Mouse (Mus musculus) erythroblast, adult 5-6 weeks (primary cell): ENCODE measurements around the gene Trit1. TPM values are rescaled to one million over a fixed set of nuclear protein-coding genes. Genes with fewer than 3 reads are reported as not detected.

Source experiments
- ATAC-seq: replicated peaks from 2 replicates; pipeline ENCODE4 v1.8.0; 2016; ENCODE audit warnings: moderate number of reproducible peaks, mild to moderate bottlenecking, moderate TSS enrichment, inconsistent platforms; ENCODE audit not compliant: poor library complexity, low FRiP score, severe bottlenecking
- total RNA-seq, 2 experiments: library from RNA; stranded (forward) in 1 of 2; stranded (reverse) in 1 of 2; fragments of 150-400 nt in 1 of 2; fragments of 200-764, 138-1000 nt in 1 of 2; gene quantifications; 2 replicates each; pipeline versions ENCODE4 v1.2.3 to v1.2.4; 2015 to 2017; ENCODE audit warnings: low replicate concordance in 2 of 2

Trit1 gene
- total RNA-seq, 2 experiments from 2014 or later: 2.0 to 3.5 TPM

DNA sequence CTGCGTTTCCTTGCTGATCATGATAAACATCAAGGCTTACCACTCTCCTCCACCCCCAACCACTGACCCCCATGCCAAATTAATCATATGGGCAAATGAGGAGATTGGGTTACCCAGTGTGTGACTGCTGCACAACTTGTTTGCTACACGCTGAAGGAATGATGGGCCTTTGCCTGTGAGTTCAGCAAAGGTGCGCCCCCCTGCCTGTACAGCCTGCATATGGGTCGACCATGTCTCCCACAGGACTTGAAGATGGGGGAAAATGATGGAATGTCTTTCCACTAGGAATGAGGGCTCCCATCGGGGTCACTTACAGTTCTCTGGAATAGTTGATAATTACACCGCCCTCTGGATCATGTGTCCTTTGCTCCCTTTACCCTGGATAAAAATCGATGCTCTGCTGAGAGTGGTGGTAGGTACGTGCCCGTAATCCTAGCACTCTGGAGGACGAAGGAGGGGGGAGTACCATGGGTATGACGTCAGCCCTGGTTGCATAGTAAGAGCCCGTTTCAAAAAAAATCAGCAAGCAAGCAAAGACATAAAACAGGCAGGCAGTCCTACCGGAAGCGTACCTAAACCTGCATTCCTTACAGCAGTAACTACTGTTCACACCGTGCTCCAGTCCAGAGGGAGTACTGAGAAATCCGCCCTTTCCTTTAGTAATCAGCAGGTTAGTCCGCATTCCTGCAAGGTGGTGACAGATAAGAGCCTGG is 76.8 kb downstream of the Trit1 start:
- no peak for ATAC-seq

GRCm38 (mm10) chr4:123093869-123094268 is 77.5 kb downstream of the Trit1 start:
- ATAC-seq: no peak

Other genes starting within 250 kb of the Trit1 start
- gene Ppt1, start 180.4 kb upstream of the Trit1 start, total RNA-seq (2015; ENCODE audit: low replicate concordance): 33.6 and 48.4 TPM in 2 replicates
- gene Ppt1, start 180.4 kb upstream of the Trit1 start, total RNA-seq (2017; ENCODE audit: low replicate concordance): 12.9 and 14.9 TPM in 2 replicates
- 77.8 and 106 TPM in 2 replicates for gene Cap1, start 130.5 kb upstream of the Trit1 start, total RNA-seq (2015; ENCODE audit: low replicate concordance)
- 76.8 and 86.9 TPM in 2 replicates for gene Cap1, start 130.5 kb upstream of the Trit1 start, total RNA-seq (2017; ENCODE audit: low replicate concordance)
- gene Mfsd2a, start 55.4 kb upstream of the Trit1 start, total RNA-seq (2015; ENCODE audit: low replicate concordance): not detected in 2 replicates
- gene Mfsd2a, start 55.4 kb upstream of the Trit1 start, total RNA-seq (2017; ENCODE audit: low replicate concordance): not detected in 2 replicates
- 1.7 TPM in 1 of 2 replicates, not detected in the other for gene Mycl, start 20.9 kb upstream of the Trit1 start, total RNA-seq (2015; ENCODE audit: low replicate concordance)
- gene Mycl, start 20.9 kb upstream of the Trit1 start, total RNA-seq (2017; ENCODE audit: low replicate concordance): 0.56 and 2.5 TPM in 2 replicates
- gene Bmp8b, start 88.6 kb downstream of the Trit1 start, total RNA-seq (2015; ENCODE audit: low replicate concordance): 0.19 TPM in 1 of 2 replicates, not detected in the other
- gene Bmp8b, start 88.6 kb downstream of the Trit1 start, total RNA-seq (2017; ENCODE audit: low replicate concordance): 0.28 TPM in 1 of 2 replicates, not detected in the other
- not detected in 2 replicates for gene Oxct2b, start 99.7 kb downstream of the Trit1 start, total RNA-seq (2015; ENCODE audit: low replicate concordance)
- not detected in 2 replicates for gene Oxct2b, start 99.7 kb downstream of the Trit1 start, total RNA-seq (2017; ENCODE audit: low replicate concordance)
- 5.2 and 5.6 TPM in 2 replicates for gene Ppie, start 123.4 kb downstream of the Trit1 start, total RNA-seq (2015; ENCODE audit: low replicate concordance)
- gene Ppie, start 123.4 kb downstream of the Trit1 start, total RNA-seq (2017; ENCODE audit: low replicate concordance): 4.3 and 15.4 TPM in 2 replicates
- gene Hpcal4, start 166.6 kb downstream of the Trit1 start, total RNA-seq (2015; ENCODE audit: low replicate concordance): not detected in 2 replicates
- not detected in 2 replicates for gene Hpcal4, start 166.6 kb downstream of the Trit1 start, total RNA-seq (2017; ENCODE audit: low replicate concordance)
- gene Nt5c1a, start 184.9 kb downstream of the Trit1 start, total RNA-seq (2015; ENCODE audit: low replicate concordance): not detected in 2 replicates
- not detected in 2 replicates for gene Nt5c1a, start 184.9 kb downstream of the Trit1 start, total RNA-seq (2017; ENCODE audit: low replicate concordance)
- 0.21 TPM in 1 of 2 replicates, not detected in the other for gene Heyl, start 217.0 kb downstream of the Trit1 start, total RNA-seq (2015; ENCODE audit: low replicate concordance)
- gene Heyl, start 217.0 kb downstream of the Trit1 start, total RNA-seq (2017; ENCODE audit: low replicate concordance): not detected in 2 replicates
- gene Pabpc4, start 245.8 kb downstream of the Trit1 start, total RNA-seq (2015; ENCODE audit: low replicate concordance): 139 and 182 TPM in 2 replicates
- gene Pabpc4, start 245.8 kb downstream of the Trit1 start, total RNA-seq (2017; ENCODE audit: low replicate concordance): 218 and 250 TPM in 2 replicates